Mouse (Mus musculus): Measurements from ENCODE around the gene Slc6a2. TPM values are rescaled to one million over a fixed set of nuclear protein-coding genes. Genes with fewer than 3 reads are reported as not detected.

The Slc6a2 gene
- polyA plus RNA-seq, 1 experiment from 2014 or later, result not detected

- H3K27me3 ChIP-seq, result no peaks in the 10 kb centered on the region
- no peaks in the 10 kb centered on the region for H3K9me3 ChIP-seq
- H3K4me3 ChIP-seq (replicated peaks), result no peak overlapping the region
- no peak overlapping the region for H3K27ac ChIP-seq
- no peak overlapping the region for H3K4me2 ChIP-seq
- 83% methylated on average over 4 of the region's 4 CpGs for WGBS
- no peak overlapping the region for H3K9ac ChIP-seq
- H3K36me3 ChIP-seq (replicated peaks), result no peaks in the 10 kb centered on the region
- no peak for ATAC-seq (ENCODE audit: low FRiP score)
- peaks cover 10% of the 10 kb centered on the region for H3K4me1 ChIP-seq
Observed at GRCm38 (mm10) chr8:93040776-93041567, 81.1 kb downstream of the Slc6a2 start.

- H3K4me1 ChIP-seq, result peaks cover 10% of the 10 kb centered on the region
- no peaks in the 10 kb centered on the region for H3K36me3 ChIP-seq (replicated peaks)
- ATAC-seq (ENCODE audit: low FRiP score), result no peak
- H3K9ac ChIP-seq, result no peak overlapping the region
- no peak overlapping the region for H3K27ac ChIP-seq
- H3K4me3 ChIP-seq (replicated peaks), result no peak overlapping the region
- 61% methylated on average over 1 of the region's 1 CpGs for WGBS
- H3K9me3 ChIP-seq, result no peaks in the 10 kb centered on the region
- H3K4me2 ChIP-seq, result no peak overlapping the region
- no peaks in the 10 kb centered on the region for H3K27me3 ChIP-seq
Observed at GRCm38 (mm10) chr8:93043083-93043482, 83.2 kb downstream of the Slc6a2 start.

DNA sequence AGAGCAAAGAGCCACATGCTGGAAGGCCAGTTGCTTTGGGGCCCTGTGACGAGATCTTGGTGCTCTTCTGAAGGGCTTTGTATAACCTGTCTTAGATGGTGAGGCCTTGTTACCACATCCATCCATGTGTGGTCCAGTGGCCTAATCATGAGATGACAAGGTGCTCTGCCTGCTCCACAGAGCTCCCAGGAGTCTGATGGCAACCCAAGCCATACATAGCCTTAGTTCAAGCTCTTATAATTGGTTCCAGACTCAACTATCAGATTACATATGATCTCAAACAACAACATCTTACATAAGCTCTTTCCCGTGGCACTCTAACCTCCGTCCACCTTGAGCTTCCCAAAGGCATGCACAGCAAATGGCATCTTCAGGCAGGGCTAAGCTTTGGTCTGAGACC is 88.2 kb downstream of the Slc6a2 start, which contains the start of gene Ces1a:
Gene Ces1a (minus strand): TSS at position 101 of the 400 bp plus-strand sequence.
- Histone ChIP-seq H3K4me2 (no peak within 1 kb of the TSS), H3K9ac (no peak within 1 kb of the TSS), H3K27me3 (no peaks in the 10 kb centered on the region), H3K4me3 (replicated peaks) (no peak within 1 kb of the TSS), H3K36me3 (replicated peaks) (no peaks in the 10 kb centered on the region), H3K9me3 (no peaks in the 10 kb centered on the region), H3K27ac (no peak within 1 kb of the TSS), H3K4me1 (no peaks in the 10 kb centered on the region)
- no peak for ATAC-seq (ENCODE audit: low FRiP score)
- 88% methylated on average over 3 of the region's 3 CpGs for WGBS

GRCm38 (mm10) chr8:93048510-93049416 is 88.9 kb downstream of the Slc6a2 start:
- H3K9me3 ChIP-seq, result no peaks in the 10 kb centered on the region
- no peak overlapping the region for H3K4me3 ChIP-seq (replicated peaks)
- H3K4me1 ChIP-seq, result no peaks in the 10 kb centered on the region
- H3K9ac ChIP-seq, result no peak overlapping the region
- 78% methylated on average over 4 of the region's 4 CpGs for WGBS
- no peaks in the 10 kb centered on the region for H3K27me3 ChIP-seq
- no peak for ATAC-seq (ENCODE audit: low FRiP score)
- H3K27ac ChIP-seq, result no peak overlapping the region
- no peak overlapping the region for H3K4me2 ChIP-seq
- H3K36me3 ChIP-seq (replicated peaks), result no peaks in the 10 kb centered on the region

Small RNA genes within 50 kb of the gene (microRNA-seq; reads per million reads assigned to microRNA genes)
- gene Gm22151, result not detected

Other genes with a start within 250 kb of the Slc6a2 start
- gene Mmp2, start 132.8 kb upstream of the Slc6a2 start, polyA plus RNA-seq (2016; fragmentation: Nextera tagmentation; extraction: Ambion mirVana), result 25.8 and 35.3 TPM in 2 replicates
- 4.6 and 4.9 TPM in 2 replicates for gene Lpcat2, start 104.7 kb upstream of the Slc6a2 start, polyA plus RNA-seq (2016; fragmentation: Nextera tagmentation; extraction: Ambion mirVana)
- 0.26 TPM in 1 of 2 replicates, not detected in the other for gene Capns2, start 58.7 kb upstream of the Slc6a2 start, polyA plus RNA-seq (2016; fragmentation: Nextera tagmentation; extraction: Ambion mirVana)
- gene Ces1a, start 88.1 kb downstream of the Slc6a2 start, polyA plus RNA-seq (2016; fragmentation: Nextera tagmentation; extraction: Ambion mirVana), result not detected in 2 replicates
- not detected in 2 replicates for gene Ces1b, start 119.9 kb downstream of the Slc6a2 start, polyA plus RNA-seq (2016; fragmentation: Nextera tagmentation; extraction: Ambion mirVana)
- gene Ces1c, start 171.2 kb downstream of the Slc6a2 start, polyA plus RNA-seq (2016; fragmentation: Nextera tagmentation; extraction: Ambion mirVana), result not detected in 2 replicates
- gene Ces1d, start 237.8 kb downstream of the Slc6a2 start, polyA plus RNA-seq (2016; fragmentation: Nextera tagmentation; extraction: Ambion mirVana), result 0.15 and 0.79 TPM in 2 replicates